Mouse (Mus musculus): ENCODE data around the gene Kif18a. TPM values are rescaled to one million over a fixed set of nuclear protein-coding genes. Genes with fewer than 3 reads are reported as not detected.

The Kif18a gene
- total RNA-seq (2021), result 1 to 10 TPM; 1.4 to 1.7 TPM

DNA sequence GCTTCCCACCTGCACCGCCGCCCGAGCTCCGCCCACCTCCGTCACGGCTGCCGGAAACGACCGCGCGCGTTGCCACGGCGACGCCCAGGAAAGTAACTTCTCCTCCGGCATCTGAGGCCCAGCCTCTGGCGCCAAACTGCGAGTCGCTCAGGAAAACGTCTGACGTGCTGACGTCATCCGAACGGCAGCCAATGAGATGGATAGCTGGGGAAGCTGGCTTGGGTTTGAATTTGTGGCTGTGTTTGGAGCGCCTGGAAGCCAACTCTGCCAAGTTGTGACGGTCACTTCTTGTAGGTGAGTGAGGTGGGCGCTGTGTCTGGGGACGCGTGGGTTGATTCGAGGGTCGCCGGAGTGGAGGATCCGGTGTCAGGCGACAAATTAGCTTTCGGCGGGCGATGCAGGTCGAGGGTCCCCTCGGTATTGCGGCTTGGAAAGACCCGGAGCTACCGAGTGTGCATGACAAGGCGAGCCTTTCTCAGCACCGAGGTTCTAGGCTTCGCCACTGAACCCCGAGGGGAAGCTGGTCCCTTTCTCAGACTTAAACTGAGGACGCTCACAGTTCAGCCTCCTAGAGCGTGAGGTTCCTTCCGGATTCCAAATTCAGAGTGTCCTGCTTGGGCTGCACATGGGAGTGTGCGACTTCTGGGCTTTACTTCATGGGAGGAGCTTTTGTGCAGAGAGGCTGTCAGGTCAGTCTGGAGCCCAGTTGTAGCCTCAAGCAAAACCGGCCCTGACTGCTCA, at the start of gene Kif18a, which contains the start of gene Mettl15:
Gene Kif18a (plus strand): TSS at position 139 of the 741 bp plus-strand sequence.
Gene Mettl15 (minus strand): TSS at position 149 of the 741 bp plus-strand sequence.
- DNase-seq (ENCODE audit: extremely low spot score in 1 of 2, low spot score in 1 of 2), result peak; percentile 85 to 87

DNA sequence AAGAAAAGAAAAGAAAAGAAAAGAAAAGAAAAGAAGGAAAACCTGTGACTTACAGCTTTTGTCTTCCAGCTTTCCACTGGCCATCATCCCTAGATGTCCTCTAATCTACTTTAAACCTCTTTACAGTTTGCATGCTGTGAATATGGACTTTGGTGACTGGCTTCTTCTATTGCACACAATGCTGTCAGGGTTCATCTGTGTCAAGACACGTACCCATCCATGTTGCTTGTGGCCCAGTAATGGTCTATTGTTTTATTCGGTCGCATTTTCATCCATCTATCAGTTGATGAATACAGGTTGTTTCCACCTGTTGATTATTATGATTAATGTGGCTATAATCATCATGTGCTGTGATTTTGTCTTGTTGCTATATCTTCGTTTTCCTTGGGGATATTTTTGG, 46.7 kb upstream of the Kif18a start:
- DNase-seq (ENCODE audit: extremely low spot score in 1 of 2, low spot score in 1 of 2), result no peak

DNA sequence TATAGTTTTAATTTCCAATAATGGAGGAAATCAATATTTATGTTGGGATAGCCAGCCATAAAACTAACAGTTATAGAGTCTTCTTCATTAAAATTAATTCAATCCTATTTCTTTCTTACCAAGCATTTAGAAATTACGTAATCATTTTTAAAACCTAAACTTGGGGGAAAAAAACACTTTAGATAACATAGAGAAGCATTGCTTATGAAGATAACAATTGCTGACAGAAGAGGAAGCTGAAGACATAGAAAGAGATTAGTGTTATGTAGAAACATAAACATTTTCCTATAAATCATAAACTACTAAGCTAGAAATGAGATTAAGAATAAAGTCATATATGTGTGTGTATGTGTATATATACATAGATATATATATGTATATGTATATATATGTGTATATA, 44.8 kb upstream of the Kif18a start:
- DNase-seq (ENCODE audit: extremely low spot score in 1 of 2, low spot score in 1 of 2), result no peak

DNA sequence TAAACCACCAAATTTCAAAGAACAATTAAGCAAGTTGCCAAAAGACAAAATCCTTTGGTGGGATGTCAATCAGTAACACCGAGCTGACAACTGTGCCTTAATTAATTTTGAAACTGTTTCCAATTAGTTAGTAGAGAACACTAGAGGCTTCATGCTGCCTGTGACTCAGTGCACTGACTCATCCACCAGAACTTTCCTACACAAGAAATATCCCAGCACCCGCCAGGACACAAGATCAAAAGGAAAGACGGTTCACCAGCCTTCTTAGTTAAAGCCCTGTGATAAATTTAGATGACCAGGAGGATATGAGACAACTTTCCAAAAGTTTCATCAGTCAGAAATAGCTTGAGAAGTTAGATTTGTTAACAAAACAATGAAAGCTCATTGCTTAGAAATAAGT, 38.6 kb upstream of the Kif18a start:
- DNase-seq (ENCODE audit: extremely low spot score in 1 of 2, low spot score in 1 of 2), result no peak

DNA sequence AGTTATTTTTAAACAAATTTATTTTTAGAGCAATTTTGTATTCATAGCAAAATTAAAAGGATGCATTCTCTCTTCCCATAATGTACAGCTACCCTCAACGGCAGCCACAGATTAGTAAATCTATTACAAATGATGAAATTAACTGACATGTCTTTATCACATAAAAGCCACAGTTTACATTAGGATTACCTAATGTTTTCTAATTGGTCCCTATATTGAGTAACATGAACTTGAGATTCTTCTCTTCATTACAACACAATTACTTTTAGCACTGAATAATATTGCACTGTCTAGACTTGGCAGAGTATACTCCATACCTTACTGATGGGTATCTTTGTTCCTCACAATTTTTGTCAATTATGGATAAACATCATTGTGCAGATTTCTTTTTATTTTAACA, 17.8 kb upstream of the Kif18a start:
- DNase-seq (ENCODE audit: extremely low spot score in 1 of 2, low spot score in 1 of 2), result no peak

DNA sequence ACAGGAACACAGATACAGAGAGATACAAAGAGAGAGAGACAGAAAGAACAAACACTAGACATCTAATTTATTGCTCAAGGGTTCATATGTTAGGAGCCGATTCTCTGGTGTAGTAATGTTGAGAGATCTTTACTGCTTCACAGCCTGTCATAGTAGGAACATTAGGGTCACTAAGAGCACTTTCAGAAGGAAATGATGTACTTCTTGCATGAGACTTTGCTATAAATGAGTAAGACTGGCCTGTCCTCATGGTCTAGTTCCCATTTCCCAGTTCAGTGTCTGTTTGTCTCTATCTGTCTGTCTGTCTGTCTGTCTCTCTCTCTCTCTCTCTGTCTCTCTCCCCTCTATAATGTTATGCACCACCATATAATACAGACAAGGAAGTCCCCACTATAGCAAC, 7.4 kb upstream of the Kif18a start:
- no peak for DNase-seq (ENCODE audit: extremely low spot score in 1 of 2, low spot score in 1 of 2)

DNA sequence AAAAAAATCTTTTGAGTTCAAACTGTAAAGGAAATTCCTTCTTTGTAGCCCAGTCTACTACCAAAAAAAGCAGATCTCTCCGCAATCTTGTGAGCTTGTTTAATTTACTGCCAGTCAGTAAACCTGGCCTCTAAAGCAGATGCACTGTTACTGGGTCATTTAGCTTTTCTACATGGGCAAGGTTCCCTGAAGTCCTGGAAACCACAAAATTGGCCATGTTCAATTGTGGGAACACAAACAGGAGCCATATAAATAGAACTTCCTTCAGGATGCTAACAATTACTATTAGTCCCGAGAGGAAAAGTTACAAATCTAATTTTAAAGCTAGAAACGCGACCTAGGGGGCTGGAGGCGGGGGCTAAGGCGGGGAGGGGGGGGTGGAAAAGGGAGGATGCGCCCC, 2.9 kb upstream of the Kif18a start:
- DNase-seq (ENCODE audit: extremely low spot score in 1 of 2, low spot score in 1 of 2), result no peak

DNA sequence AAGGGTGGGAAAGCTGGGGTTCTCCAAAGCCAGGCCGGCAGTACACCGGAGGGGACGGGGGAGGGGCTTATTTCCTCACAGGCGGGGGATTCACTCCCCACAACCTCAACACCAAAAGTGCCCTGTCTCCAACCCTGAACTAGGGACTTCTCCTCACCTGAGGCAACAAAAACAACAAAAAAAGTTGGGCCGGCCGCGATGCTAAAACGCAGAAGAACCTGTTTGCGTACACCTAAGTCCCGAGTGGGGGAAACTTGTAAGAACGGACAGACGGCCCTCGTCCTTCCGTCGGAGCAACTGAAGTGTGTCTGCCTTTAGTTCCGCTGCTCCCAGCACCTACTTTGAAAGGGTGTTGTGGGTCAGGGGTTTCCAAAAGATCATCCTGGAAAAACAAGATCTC, 2.5 kb upstream of the Kif18a start:
- peak; percentile 10 to 22 for DNase-seq (ENCODE audit: extremely low spot score in 1 of 2, low spot score in 1 of 2)

DNA sequence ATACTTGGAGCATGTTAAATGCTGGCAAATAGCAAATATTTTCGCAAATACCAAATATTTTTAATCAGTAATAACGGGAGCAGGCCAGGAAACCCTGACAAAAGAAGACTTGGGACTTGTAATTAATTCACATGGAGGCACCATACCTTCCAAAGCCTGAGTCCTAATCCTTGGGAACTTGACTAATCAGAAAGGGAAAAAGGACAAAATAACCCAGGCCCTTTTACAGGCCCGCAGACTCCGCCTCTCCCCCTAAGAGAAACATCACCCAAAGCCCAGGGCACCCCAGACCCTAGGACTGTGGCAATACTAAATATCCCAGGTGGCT, 302 bp upstream of the Kif18a start:
- DNase-seq (ENCODE audit: extremely low spot score in 1 of 2, low spot score in 1 of 2), result no peak

DNA sequence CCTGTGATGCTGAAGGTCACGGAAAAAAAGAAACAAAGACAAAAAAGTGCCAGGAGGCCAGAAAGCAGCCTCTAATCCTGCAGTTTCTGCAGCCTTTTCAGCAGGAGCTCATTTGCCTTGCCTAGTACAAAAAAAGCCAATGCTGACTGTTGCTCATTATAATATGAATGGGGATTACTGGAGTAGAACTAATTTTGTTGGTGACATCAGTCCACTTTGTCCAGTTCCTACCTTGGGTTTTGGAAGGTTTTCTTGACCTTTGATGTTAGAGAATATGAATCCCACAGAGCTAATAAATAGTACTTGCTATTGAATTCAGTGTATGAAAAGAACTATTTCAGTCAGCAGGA, 778 bp downstream of the Kif18a start:
- DNase-seq (ENCODE audit: extremely low spot score in 1 of 2, low spot score in 1 of 2), result no peak

DNA sequence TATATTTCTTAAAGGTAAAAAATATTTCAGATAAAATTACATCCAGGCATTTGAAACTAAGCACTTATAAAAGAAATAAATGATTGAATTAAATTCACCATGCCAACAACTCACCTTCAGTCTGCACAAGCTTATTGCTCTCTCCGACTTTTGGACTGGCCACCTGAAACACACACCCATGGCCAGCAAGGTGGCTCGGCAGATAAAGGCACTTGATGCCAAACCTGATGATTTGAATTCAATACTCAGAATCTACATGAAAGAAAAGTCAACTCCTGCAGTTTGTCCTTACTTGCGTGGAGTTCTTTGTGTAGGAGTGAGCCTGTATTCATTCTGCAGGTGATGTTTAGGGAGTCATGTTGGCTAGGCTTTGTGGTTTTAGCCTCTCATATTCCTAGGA, 3.6 kb downstream of the Kif18a start:
- DNase-seq (ENCODE audit: extremely low spot score in 1 of 2, low spot score in 1 of 2), result no peak

DNA sequence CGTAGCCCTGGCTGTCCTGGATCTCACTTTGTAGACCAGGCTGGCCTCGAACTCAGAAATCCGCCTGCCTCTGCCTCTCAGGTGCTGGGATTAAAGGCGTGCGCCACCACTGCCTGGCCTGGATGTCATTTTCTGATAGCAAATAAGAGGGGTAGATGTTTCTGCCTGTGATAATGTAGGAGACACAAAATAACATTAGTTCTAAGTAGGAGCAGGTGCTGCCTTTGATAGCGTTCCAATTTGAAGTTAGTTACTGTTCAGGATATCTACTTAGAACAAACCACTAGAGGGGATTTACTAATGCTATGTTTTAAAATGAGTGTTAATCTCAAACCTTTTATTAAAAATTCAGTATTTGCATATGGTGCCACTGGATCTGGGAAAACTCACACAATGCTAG, 8.8 kb downstream of the Kif18a start:
- DNase-seq (ENCODE audit: extremely low spot score in 1 of 2, low spot score in 1 of 2), result no peak

DNA sequence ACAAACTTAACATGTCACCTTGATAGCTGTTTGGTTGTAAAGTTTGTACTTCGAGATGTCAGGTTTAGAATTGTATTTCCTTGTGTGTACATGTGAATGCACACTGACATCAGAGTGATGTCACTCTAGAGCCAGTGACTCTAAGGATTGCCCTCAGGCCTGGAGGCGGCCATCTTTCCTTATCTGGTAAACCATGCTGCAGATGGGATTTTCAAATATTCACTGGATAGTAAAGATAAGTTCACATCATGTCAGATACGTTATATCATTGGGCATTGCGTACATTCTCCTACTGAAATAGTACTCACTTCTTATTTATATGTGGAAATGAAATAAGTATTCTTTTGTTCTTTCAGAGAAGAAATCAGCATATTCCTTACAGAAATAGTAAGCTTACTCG, 15.7 kb downstream of the Kif18a start:
- no peak for DNase-seq (ENCODE audit: extremely low spot score in 1 of 2, low spot score in 1 of 2)

DNA sequence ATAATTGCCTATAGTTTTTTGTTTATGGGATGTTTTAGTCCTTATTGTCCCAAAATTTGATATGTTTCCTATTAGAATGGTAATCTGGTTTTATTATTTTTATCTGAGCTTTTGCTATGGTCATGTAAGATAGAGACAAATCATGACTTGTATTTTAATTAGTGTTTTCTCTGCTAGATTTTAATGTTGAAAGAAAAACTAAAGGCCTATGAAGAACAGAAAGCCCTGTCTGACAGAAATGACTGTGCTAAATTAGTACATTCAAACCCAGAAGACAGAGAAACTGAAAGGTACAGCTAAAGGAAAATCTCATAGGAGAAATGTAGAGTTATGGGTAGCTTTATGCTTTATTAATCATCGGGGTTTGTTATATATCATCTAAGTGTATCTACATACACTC, 17.6 kb downstream of the Kif18a start:
- DNase-seq (ENCODE audit: extremely low spot score in 1 of 2, low spot score in 1 of 2), result no peak

DNA sequence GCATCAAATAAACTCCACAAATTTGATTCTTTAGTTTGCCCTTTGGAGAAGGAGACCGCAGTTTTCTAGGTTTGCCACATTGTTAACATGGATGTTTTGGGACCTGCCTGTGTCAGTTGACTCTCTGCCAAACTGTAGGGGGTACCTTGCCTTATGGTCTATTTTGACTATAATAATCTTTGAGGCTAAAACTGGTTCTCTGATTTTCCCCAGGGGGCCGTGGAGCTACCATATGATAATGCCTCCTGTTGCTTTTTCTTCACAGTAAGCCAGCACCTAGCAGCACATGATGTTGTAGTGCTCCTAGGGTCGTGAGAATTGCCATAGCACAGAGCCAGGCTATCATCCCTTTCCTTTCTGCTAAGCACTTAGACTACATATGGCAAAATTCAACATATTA, 21.7 kb downstream of the Kif18a start:
- DNase-seq (ENCODE audit: extremely low spot score in 1 of 2, low spot score in 1 of 2), result no peak

DNA sequence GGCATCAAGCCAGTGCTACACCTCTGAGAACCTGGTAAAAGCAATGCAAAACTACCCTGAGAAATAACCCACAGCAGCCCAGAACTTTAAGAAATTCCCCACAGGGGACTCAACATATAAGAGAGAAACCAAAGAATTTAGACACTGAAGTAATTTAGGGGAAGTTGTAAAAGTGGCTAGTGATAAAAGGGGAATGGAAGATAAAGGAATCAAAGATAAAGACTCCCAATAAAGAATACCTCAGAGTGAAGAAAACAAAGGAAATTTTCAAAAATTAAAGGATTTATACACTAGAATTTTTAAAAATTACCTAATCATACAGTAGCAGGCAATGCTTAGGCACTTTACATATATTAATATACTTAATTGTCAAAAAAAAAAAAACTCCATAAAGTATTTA, 23.1 kb downstream of the Kif18a start:
- DNase-seq (ENCODE audit: extremely low spot score in 1 of 2, low spot score in 1 of 2), result no peak

DNA sequence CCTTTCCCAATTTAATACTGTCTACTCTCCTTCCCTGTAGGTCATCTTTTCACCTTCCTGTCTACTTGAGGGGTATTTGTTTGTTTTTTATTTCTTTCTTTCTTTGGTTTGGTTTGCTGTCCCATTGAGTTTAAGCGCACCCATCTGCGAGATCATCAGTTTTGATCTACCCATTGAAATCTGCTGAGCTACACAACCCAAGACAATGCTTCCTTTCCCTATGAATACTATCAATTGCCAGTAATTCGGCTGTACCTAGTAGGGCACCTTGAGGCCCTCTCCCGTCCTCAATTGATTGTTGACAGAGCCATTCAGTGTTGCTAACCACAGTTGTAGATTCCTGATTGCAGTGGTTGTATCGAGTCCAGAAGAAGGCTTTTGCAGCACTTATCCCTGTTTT, 30.8 kb downstream of the Kif18a start:
- no peak for DNase-seq (ENCODE audit: extremely low spot score in 1 of 2, low spot score in 1 of 2)

DNA sequence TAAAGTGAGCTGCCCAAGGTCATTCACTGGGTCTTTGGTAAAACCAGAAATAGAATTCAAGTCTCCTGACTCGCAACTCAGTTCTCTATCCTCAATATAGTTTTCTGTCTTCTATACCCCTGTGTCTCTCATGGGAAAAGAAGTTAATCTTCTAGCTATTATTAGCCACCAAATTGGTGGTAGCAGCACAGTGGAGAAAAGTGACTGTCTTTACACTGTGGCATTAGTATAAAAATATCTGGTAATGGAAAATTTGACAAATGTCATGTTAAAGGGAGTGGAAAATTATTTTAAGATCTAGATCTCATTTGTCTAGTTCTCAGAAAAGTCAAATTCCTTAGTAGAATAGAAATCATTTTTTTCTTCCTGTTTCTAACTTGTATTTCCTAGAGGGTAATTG, 51.3 kb downstream of the Kif18a start:
- DNase-seq (ENCODE audit: extremely low spot score in 1 of 2, low spot score in 1 of 2), result no peak

DNA sequence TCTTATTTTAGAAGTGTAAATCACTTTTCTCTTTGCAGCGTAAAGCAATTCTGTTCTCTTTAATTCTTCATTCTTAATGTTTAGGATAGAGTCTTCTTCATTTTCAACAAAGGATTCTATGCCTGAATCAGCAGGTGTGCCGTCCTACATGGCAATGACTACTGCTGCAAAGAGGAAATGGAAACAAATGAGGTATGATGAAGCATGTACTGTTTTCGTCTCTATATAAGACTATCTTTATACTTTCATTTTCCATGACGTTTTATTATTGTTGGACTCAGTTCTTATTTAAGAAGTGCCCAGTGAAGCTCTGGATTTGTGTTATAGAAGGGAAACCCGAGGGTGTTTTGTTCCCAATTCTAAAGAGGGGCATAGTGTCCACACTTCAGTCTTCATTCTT, 53.7 kb downstream of the Kif18a start:
- DNase-seq (ENCODE audit: extremely low spot score in 1 of 2, low spot score in 1 of 2), result no peak

DNA sequence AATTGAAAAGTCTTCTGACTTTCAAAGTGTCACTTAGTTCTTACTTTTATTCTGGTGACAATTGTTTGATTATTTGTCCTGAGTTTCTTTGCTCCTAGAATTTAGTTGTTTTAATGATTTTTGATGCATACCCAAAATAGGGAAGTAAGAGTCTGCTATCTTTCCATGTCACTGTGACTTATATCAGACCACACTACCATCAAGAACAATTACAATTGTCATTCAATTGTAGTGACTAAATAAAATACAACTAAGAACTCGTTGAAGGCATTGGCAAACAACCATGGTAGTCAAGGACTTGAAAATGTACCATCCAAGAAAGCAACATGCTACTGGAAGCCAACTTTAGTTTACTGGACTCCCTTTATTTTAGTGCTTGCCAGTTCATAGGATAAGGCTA, 55.2 kb downstream of the Kif18a start:
- DNase-seq (ENCODE audit: extremely low spot score in 1 of 2, low spot score in 1 of 2), result no peak

DNA sequence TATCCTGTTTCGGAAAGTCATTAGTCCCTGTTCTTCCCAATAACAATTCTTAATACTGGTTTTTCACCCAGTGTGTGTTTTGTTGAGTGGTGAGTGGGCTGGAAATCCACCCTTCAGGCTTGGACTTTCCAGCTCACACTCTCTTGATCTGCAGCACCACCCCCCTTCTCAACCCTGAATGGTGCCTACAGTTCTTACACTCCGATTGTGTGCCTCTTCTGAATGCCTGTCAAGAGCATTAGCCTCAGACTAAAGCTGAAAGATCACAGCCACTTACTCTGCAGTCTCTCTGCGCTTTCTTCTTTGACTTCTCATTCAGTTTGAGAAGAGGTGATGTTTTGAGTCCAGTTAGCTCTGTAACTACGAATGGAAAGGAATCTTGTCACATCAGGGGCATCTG, 64.8 kb downstream of the Kif18a start:
- no peak for DNase-seq (ENCODE audit: extremely low spot score in 1 of 2, low spot score in 1 of 2)

DNA sequence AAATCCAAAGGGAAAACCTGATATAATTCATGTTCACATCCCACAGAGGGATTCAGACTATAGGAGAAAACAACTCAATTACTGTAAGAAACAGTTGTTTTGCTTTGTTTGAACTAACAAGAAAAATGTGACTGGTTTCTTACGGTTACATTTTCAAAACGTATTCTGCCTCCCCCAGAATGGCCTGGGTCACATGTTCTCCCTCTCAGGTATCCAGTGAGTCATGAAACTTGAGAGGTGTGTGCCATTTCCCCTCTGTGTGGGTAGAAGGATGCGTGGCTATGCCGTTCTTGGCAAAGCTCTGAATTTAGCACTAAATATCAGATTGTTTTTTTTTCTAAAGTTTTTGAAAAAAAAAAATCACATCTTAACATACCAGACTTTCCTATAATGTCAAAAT, 68.2 kb downstream of the Kif18a start:
- DNase-seq (ENCODE audit: extremely low spot score in 1 of 2, low spot score in 1 of 2), result no peak
